Mouse (Mus musculus) stomach, embryonic 14.5 days (tissue): ENCODE results near the gene Clpb. TPM values are rescaled to one million over a fixed set of nuclear protein-coding genes. Genes with fewer than 3 reads are reported as not detected.

ENCODE experiments used
- polyA plus RNA-seq: library from polyadenylated mRNA; unstranded; fragments of >200 nt; fragmentation: Nextera tagmentation; extraction: Ambion mirVana; gene quantifications from 2 replicates; pipeline ENCODE4 v1.2.1, GENCODE M21; 2014

Clpb gene
- polyA plus RNA-seq, 1 experiment from 2014 or later, result 52.5 TPM

Other genes starting within 250 kb of the Clpb start
- gene Pde2a, start 241.9 kb upstream of the Clpb start, polyA plus RNA-seq, result 8.9 and 20.7 TPM in 2 replicates
- gene Art2b, start 78.0 kb upstream of the Clpb start, polyA plus RNA-seq, result not detected in 2 replicates
- gene Phox2a, start 154.7 kb downstream of the Clpb start, polyA plus RNA-seq, result 9.9 and 11.9 TPM in 2 replicates
- gene Inppl1, start 174.6 kb downstream of the Clpb start, polyA plus RNA-seq, result 20.5 and 21.6 TPM in 2 replicates
- 1.6 and 3.4 TPM in 2 replicates for gene Folr2, start 193.6 kb downstream of the Clpb start, polyA plus RNA-seq
- gene Anapc15, start 200.1 kb downstream of the Clpb start, polyA plus RNA-seq, result 72.0 and 74.3 TPM in 2 replicates
- 1.1 and 1.9 TPM in 2 replicates for gene Folr1, start 207.2 kb downstream of the Clpb start, polyA plus RNA-seq
- 148 and 159 TPM in 2 replicates for gene Lamtor1, start 242.3 kb downstream of the Clpb start, polyA plus RNA-seq
- 0.13 and 0.74 TPM in 2 replicates for gene Tomt, start 242.7 kb downstream of the Clpb start, polyA plus RNA-seq